Mouse (Mus musculus) midbrain, embryonic 11.5 days (tissue): ENCODE measurements around the gene Nfrkb. TPM values are rescaled to one million over a fixed set of nuclear protein-coding genes. Genes with fewer than 3 reads are reported as not detected.

Experiments
- ATAC-seq: fragments of 200-750 bp; cut with Nextera tagmentation; 2 replicates; pipeline ENCODE4 v1.8.0; 2017; ENCODE audit warnings: moderate TSS enrichment, moderate library complexity; ENCODE audit not compliant: low FRiP score
- DNase-seq: peaks from one replicate; pipeline ENCODE4 v3.0.0; 2015; ENCODE audit warnings: low spot score; ENCODE audit errors: missing footprints
- H3K27ac ChIP-seq: fragments of 300-500 bp; sonication (generic); 2 replicates; pipeline ENCODE4 v1.5.1; 2014; ENCODE audit warnings: low read depth, low read length
- H3K27me3 ChIP-seq: fragments of 300-500 bp; sonication (generic); 2 replicates; pipeline ENCODE4 v1.6.1; 2014; ENCODE audit warnings: mild to moderate bottlenecking, low read length, moderate library complexity, mixed read lengths; ENCODE audit not compliant: control insufficient read depth, insufficient read depth
- H3K36me3 ChIP-seq: fragments of 300-500 bp; sonication (generic); 2 replicates; pipeline ENCODE4 v1.6.1; 2014; ENCODE audit warnings: mild to moderate bottlenecking, low read length, moderate library complexity, mixed read lengths; ENCODE audit not compliant: control insufficient read depth, insufficient read depth
- H3K4me1 ChIP-seq: fragments of 300-500 bp; sonication (generic); 2 replicates; pipeline ENCODE4 v1.6.1; 2014; ENCODE audit warnings: low read length; ENCODE audit not compliant: control insufficient read depth, insufficient read depth
- H3K4me2 ChIP-seq: fragments of 300-500 bp; sonication (generic); 2 replicates; pipeline ENCODE4 v1.6.1; 2014; ENCODE audit warnings: mild to moderate bottlenecking, moderate library complexity
- H3K4me3 ChIP-seq: fragments of 300-500 bp; sonication (generic); 2 replicates; pipeline ENCODE4 v1.5.1; 2014; ENCODE audit warnings: low read depth, low read length
- H3K9ac ChIP-seq: fragments of 300-500 bp; sonication (generic); 2 replicates; pipeline ENCODE4 v1.6.1; 2014; ENCODE audit warnings: low read length
- H3K9me3 ChIP-seq: fragments of 300-500 bp; sonication (generic); 2 replicates; pipeline ENCODE4 v1.6.1; 2016; ENCODE audit warnings: low read length; ENCODE audit not compliant: control insufficient read depth
- WGBS: fragments of 180-500 bp; shearing (Covaris S2); extraction: QIAGEN DNeasy Blood & Tissue Kit; methylation state at CpG from one replicate; pipeline ENCODE4 v1.1.7; 2014; 5-methylcytosine and 5-hydroxymethylcytosine counted together
- polyA plus RNA-seq: library from polyadenylated mRNA; unstranded; fragments of >200 nt; fragmentation: Nextera tagmentation; extraction: Ambion mirVana; gene quantifications from 2 replicates; pipeline ENCODE4 v1.2.1, GENCODE M21; 2014

The Nfrkb gene
- polyA plus RNA-seq: 19.3 and 19.8 TPM in 2 replicates

DNA sequence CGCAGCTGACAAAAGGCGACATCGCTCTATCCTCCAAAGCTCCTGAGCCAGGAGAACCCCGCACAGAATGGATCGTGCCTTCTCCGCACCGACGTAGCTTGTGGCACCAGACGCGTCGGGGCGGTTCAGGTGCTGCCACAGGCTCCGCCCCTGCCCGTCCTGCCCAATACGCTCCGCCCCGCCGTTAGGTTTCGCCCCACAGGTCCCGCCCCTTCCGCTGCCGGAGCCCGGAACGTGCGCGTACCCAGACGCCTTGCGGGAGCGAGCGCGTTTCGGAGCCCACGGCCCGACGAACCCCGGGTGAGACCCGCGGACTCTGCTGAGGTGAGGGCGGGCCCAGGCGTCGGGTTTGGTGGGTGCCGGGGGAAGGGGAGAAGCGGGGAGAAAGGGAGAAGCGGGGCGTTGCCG is at the start of gene Nfrkb:
Nfrkb (plus strand) TSS at position 246 of the 408 bp plus-strand sequence.
- peak; percentile 99 for DNase-seq
- WGBS: under 1% methylated on average over 46 of the region's 46 CpGs
- H3K9ac ChIP-seq: peak within 1 kb of the TSS; percentile 88

DNA sequence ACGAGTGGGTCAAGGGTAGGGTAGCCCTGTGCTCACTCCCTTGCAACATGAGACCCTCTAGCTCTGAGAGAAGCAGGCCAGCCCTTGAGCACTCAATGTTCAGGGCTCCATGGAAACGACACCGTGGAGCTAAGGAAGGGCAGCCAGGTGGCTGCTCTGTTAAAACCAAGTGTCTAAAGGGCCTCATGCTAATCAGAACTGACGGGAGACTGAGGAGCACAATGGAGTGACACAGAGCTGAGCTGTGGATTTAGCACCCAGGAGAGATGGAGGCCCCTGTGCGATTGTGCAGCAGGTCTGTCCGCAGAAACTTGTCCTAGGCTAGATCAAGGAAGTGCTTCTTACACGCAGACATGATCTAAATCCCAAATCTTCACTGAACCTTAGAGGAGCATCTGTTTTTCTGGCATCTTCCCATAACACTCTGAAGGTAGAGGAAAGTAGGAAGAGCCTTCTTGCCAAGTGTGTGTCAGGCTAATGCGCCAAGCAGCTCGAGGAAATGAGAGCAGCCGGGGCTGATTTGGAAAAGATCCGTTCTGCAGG is 41.6 kb upstream of the Nfrkb start:
- Histone ChIP-seq H3K27me3 (no peaks in the 10 kb centered on the region), H3K36me3 (no peaks in the 10 kb centered on the region), H3K4me3 (no peak overlapping the region), H3K9ac (no peak overlapping the region), H3K27ac (no peak overlapping the region), H3K9me3 (no peaks in the 10 kb centered on the region), H3K4me1 (peaks cover 6% of the 10 kb centered on the region), H3K4me2 (no peak overlapping the region)
- 43% methylated on average over 11 of the region's 11 CpGs for WGBS
- DNase-seq: peak; percentile 85
- ATAC-seq: peak; percentile 69

More for the DNA sequence above, at the start of gene Nfrkb:
- H3K36me3 ChIP-seq: peaks cover 2% of the 10 kb centered on the region
- peak within 1 kb of the TSS; percentile 93 for H3K4me3 ChIP-seq
- peaks cover 10% of the 10 kb centered on the region for H3K4me1 ChIP-seq
- no peaks in the 10 kb centered on the region for H3K9me3 ChIP-seq
- peak; percentile 98 for ATAC-seq
- no peaks in the 10 kb centered on the region for H3K27me3 ChIP-seq
- H3K4me2 ChIP-seq: peak within 1 kb of the TSS; percentile 67
- H3K27ac ChIP-seq: no peak within 1 kb of the TSS

DNA sequence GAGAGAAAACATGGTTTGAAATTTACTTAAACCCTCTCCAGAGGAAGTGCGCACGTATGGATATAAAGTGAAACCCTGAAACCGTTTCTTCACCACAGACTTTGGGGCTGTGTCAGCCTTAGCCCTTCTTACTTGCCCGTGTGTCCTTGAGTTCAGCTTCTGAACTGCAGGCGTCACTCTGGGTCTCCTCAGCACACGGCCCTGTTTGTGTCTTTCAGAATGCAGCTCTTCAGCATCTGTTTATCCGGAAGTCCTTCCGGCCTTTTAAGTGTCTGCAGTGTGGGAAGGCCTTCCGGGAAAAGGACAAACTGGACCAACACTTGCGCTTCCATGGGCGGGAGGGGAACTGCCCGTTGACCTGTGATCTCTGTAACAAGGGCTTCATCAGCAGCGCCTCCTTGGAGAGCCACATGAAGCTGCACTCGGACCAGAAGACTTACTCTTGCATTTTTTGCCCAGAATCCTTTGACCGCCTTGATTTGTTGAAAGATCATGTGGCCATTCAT is 39.4 kb upstream of the Nfrkb start:
- H3K36me3 ChIP-seq: no peaks in the 10 kb centered on the region
- no peak overlapping the region for H3K9ac ChIP-seq
- no peak overlapping the region for H3K4me2 ChIP-seq
- no peak overlapping the region for H3K4me3 ChIP-seq
- peaks cover 6% of the 10 kb centered on the region for H3K4me1 ChIP-seq
- no peak overlapping the region for H3K27ac ChIP-seq
- ATAC-seq (no peak), DNase-seq (no peak)
- no peaks in the 10 kb centered on the region for H3K27me3 ChIP-seq
- H3K9me3 ChIP-seq: no peaks in the 10 kb centered on the region
- 85% methylated on average over 15 of the region's 15 CpGs for WGBS

DNA sequence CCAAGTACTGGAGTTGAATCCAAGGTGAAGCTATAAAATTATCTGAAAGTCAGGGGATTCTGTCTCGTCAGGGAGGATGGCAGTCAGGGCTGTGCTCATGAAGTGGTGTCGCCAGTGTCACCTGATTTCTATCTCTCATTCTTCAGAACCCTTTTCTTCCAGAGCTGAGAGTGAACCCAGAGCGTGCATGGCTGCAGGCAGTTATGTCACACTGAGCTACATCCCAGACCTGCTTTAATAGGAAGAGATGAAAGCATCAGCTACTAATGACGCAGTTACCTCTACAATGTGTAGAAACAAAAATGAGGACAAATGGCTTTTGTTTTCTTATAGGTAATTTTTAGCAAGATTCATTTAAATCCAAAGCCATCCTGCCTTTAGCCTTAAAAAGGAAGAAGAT is 37.5 kb upstream of the Nfrkb start:
- Histone ChIP-seq H3K36me3 (0 out of 2 replicates have a peak, but pooled peaks cover 4% of the 10 kb centered on the region), H3K4me2 (no peak overlapping the region), H3K9ac (peak overlapping the region; percentile 13; the same call in 1 of the 2 replicates), H3K4me1 (peaks cover 6% of the 10 kb centered on the region), H3K27me3 (no peaks in the 10 kb centered on the region), H3K9me3 (no peaks in the 10 kb centered on the region), H3K4me3 (no peak overlapping the region), H3K27ac (no peak overlapping the region)
- DNase-seq (no peak), ATAC-seq (no peak)
- WGBS: 84% methylated on average over 4 of the region's 4 CpGs

DNA sequence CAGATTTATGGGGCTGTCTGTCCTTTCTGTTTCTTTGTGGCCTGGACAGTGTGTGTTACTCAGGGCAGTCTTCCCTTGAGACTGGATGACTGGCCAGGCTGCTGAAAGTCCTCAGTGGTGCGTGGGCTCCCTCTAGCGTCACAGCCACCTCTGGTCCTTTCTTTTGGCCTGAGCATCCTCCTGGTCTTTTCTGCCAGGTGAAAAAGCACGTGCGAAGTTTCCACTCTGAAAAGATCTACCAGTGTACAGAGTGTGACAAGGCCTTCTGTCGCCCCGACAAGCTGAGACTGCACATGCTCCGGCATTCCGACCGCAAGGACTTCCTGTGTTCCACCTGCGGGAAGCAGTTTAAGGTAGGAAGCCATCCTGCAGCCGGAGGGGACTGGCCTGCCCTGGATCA is 37.1 kb upstream of the Nfrkb start:
- Histone ChIP-seq H3K4me3 (no peak overlapping the region), H3K36me3 (0 out of 2 replicates have a peak, but pooled peaks cover 5% of the 10 kb centered on the region), H3K9ac (peak overlapping the region; percentile 13; the same call in 1 of the 2 replicates), H3K27ac (no peak overlapping the region), H3K9me3 (no peaks in the 10 kb centered on the region), H3K4me2 (no peak overlapping the region), H3K4me1 (peaks cover 6% of the 10 kb centered on the region), H3K27me3 (no peaks in the 10 kb centered on the region)
- DNase-seq: peak; percentile 93
- 71% methylated on average over 11 of the region's 11 CpGs for WGBS
- ATAC-seq: peak; percentile 76

DNA sequence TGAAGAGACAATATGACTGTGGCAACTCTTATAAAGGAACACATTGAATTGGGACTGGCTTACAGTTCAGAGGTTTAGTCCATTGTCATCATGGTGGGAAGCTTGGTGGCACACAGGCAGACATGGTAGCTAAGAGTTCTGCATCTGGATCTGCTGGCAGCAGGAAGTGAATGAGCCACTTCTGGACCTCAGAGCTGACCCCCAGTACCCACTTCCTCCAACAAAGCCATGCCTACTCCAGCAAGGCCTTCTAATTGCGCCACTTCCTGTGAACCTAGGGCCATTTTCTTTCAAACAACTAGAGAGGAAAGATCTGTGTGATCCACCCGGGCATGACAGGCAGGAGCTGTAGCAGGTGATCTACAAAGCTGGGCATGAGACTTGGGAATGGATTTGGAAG is 33.3 kb upstream of the Nfrkb start:
- Histone ChIP-seq H3K4me2 (no peak overlapping the region), H3K4me3 (no peak overlapping the region), H3K9ac (no peak overlapping the region), H3K4me1 (no peaks in the 10 kb centered on the region), H3K27me3 (no peaks in the 10 kb centered on the region), H3K9me3 (no peaks in the 10 kb centered on the region), H3K36me3 (0 out of 2 replicates have a peak, but pooled peaks cover 5% of the 10 kb centered on the region), H3K27ac (no peak overlapping the region)
- 84% methylated on average over 2 of the region's 2 CpGs for WGBS
- DNase-seq: no peak
- ATAC-seq: no peak

DNA sequence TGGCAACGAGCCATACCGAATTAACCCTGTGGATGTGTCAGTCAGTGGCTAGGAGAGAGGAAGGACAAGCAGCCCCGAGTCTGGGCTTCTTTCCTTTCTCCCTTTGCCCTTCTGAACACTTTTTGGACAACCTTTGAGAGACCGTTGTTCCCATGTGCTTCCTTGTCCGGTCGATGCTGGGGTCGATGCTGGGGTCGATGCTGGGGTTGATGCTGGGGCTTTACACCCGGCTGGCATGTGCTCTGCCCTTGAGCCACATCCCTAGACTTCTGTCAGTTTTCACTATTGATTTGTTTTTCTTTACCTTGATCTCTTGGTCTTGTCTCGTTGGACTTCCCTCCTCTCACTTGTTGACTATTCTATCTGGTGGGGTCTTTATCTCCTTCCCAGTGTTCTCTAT is 32.5 kb upstream of the Nfrkb start:
- Histone ChIP-seq H3K4me3 (no peak overlapping the region), H3K36me3 (0 out of 2 replicates have a peak, but pooled peaks cover 5% of the 10 kb centered on the region)
- no peak for ATAC-seq

DNA sequence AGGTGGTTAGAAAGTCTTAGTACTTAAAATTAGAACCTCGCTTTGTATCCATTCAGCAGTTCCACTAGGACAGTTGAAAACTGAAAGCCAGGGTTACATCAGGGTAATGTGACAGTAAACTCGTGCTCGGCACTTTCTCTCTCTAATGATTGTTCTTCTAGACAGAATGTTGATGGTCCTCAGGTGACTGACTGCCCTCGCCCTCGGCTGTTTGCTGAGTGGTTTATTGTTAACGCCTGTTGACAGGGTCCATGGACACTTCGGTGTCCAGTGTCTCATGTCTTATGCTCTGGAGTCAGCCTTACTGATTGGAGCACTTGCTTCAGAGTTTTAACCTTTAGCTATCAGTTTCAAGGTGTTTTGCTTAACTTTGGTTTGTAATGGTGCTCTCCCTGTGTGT is 31.9 kb upstream of the Nfrkb start:
- H3K4me2 ChIP-seq: no peak overlapping the region
- no peaks in the 10 kb centered on the region for H3K27me3 ChIP-seq
- no peak overlapping the region for H3K4me3 ChIP-seq
- H3K4me1 ChIP-seq: no peaks in the 10 kb centered on the region
- 0 out of 2 replicates have a peak, but pooled peaks cover 5% of the 10 kb centered on the region for H3K36me3 ChIP-seq
- no peak for ATAC-seq
- H3K9ac ChIP-seq: no peak overlapping the region
- 90% methylated on average over 7 of the region's 7 CpGs for WGBS
- H3K9me3 ChIP-seq: no peaks in the 10 kb centered on the region
- H3K27ac ChIP-seq: no peak overlapping the region
- DNase-seq: no peak

More for the DNA sequence above, 32.5 kb upstream of the Nfrkb start:
- Histone ChIP-seq H3K27ac (no peak overlapping the region), H3K4me2 (no peak overlapping the region), H3K27me3 (no peaks in the 10 kb centered on the region), H3K9ac (no peak overlapping the region), H3K9me3 (no peaks in the 10 kb centered on the region), H3K4me1 (no peaks in the 10 kb centered on the region)
- WGBS: 89% methylated on average over 10 of the region's 10 CpGs
- DNase-seq: no peak

DNA sequence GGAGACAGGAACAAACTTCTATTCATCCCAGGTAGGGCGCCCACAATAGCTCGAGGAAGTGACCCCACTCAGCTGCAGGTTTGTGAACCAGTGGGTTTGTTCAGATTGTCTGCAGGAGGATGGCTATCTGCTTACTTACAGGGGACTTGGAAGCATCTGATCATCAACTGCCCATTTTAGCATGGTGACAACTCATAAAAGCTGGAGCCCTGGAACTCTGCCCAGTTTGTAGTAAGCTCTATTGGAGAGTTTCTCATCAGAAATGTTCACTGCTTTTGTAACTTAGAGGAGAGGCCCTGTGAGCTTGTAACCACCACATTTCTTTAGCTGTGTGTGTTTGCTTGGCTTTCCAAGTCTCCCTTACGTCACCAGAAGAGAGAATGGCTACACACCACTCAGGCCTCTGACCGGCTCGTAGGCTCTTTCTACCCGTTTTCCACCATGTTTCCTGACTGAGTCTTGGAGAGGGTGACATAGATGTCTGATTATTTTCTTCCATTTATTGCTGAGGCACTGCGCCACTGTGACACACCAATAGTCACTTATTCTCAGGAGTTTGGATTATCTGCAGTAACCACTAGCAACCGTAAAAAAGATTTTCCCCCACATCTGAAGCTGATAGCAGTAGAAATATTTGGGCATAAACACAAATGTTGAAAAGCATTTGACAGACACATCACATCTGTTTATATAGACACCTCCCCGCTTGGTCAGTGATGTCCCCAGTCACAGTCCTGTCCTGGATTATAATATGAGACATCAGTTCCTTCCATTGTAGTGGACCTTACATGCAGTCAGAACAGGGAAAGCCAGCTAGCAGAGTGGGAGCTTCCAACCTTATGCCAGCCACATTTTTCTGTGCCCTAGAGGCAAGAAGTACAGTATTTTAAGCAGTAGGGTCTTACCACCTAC is 22.0 kb upstream of the Nfrkb start:
- no peak overlapping the region for H3K27ac ChIP-seq
- no peak overlapping the region for H3K9ac ChIP-seq
- H3K9me3 ChIP-seq: no peaks in the 10 kb centered on the region
- H3K4me2 ChIP-seq: no peak overlapping the region
- H3K4me3 ChIP-seq: no peak overlapping the region
- DNase-seq (no peak), ATAC-seq (no peak)
- no peaks in the 10 kb centered on the region for H3K4me1 ChIP-seq
- H3K27me3 ChIP-seq: no peaks in the 10 kb centered on the region
- whole genome bisulfite sequencing: 89% methylated on average over 9 of the region's 9 CpGs
- peaks cover 9% of the 10 kb centered on the region; the same call in 1 of the 2 replicates for H3K36me3 ChIP-seq
